Mouse (Mus musculus): ENCODE measurements at regions not wholly inside any gene's neighbourhood (a gene's known extent, or its start where the extent isn't known, plus 50 kb on each side); places are given as distances from the start of the nearest gene placed in this dataset.
"Not testable (repeated sequence)": the region's sequence is repeated elsewhere in the genome, so short reads cannot be mapped to it uniquely, and the experiment has no call there.

- in situ Hi-C loops (cut with MboI, MseI) = no loop called here
Observed at GRCm38 (mm10) chr2:149283274-149283673, 121.6 kb upstream of the Cst10 start.

- in situ Hi-C loops (cut with MboI, MseI) = no loop called here
Observed at GRCm38 (mm10) chr2:149284199-149284598, 120.7 kb upstream of the Cst10 start.

- in situ Hi-C loops (cut with MboI, MseI) = not testable (repeated sequence)
Observed at GRCm38 (mm10) chr2:149296936-149297335, 107.9 kb upstream of the Cst10 start.

- in situ Hi-C loops (cut with MboI, MseI) = no loop called here
Observed at GRCm38 (mm10) chr2:149305553-149305952, 99.3 kb upstream of the Cst10 start.

- in situ Hi-C loops (cut with MboI, MseI) = loop anchor here (10.0 kb wide), 1 partner anchor 1344 kb away; no protein-coding TSS in a partner anchor
Observed at GRCm38 (mm10) chr2:149350239-149350811, 54.5 kb upstream of the Cst10 start.
